22 mouse cellular contexts compared by ENCODE assay signal in genomic region chr12:77546165-77546564, GRCm38 (mm10).
A peak's percentile ranks its signal among the peaks of the same experiment; 100 is the strongest.
DNase-seq lines count a peak whose midpoint lies in the region; ATAC-seq and TF ChIP-seq lines count a peak whose summit lies in the region.
"Had no signal": no experiment of that assay in that cellular context is flagged by ENCODE, and none has a peak within 500 bp of the region (broad histone marks: within the 10 kb centered on the region; RNA-seq: fewer than 3 reads in every experiment).

No protein-coding gene starts in this region.

- no peaks in the 10 kb centered on the region for H3K4me1 ChIP-seq in forebrain, postnatal 0 days (ENCODE audit: insufficient read depth)
- H3K4me1 ChIP-seq in forebrain, embryonic 16.5 days (replicated peaks; ENCODE audit: control insufficient read depth, insufficient read depth, low read length): no peaks in the 10 kb centered on the region
- H3K4me1 ChIP-seq in hindbrain, embryonic 16.5 days (ENCODE audit: control insufficient read depth, insufficient read depth, low read depth, low read length): no peaks in the 10 kb centered on the region
- H3K4me1 ChIP-seq in hindbrain, embryonic 14.5 days (replicated peaks; ENCODE audit: control insufficient read depth, insufficient read depth, low read length): no peaks in the 10 kb centered on the region
- H3K4me1 ChIP-seq: embryonic facial prominence, embryonic 10.5 days; forebrain, embryonic 13.5 days; heart, embryonic 15.5 days had no signal

- H3K9me3 ChIP-seq in forebrain, postnatal 0 days (ENCODE audit: low read length): no peaks in the 10 kb centered on the region
- no peaks in the 10 kb centered on the region for H3K9me3 ChIP-seq in forebrain, embryonic 16.5 days (ENCODE audit: control insufficient read depth, low read length)
- no peaks in the 10 kb centered on the region for H3K9me3 ChIP-seq in hindbrain, embryonic 16.5 days (ENCODE audit: control insufficient read depth, low read length)
- no peaks in the 10 kb centered on the region for H3K9me3 ChIP-seq in hindbrain, embryonic 14.5 days (ENCODE audit: control insufficient read depth, low read length)
- H3K9me3 ChIP-seq: embryonic facial prominence, embryonic 10.5 days; forebrain, embryonic 13.5 days; G1E; heart, embryonic 15.5 days had no signal

- WGBS in forebrain, postnatal 0 days: 45% methylated on average over 2 of the region's 2 CpGs
- WGBS in forebrain, embryonic 16.5 days: 51% methylated on average over 2 of the region's 2 CpGs
- WGBS in hindbrain, embryonic 16.5 days: 39% methylated on average over 2 of the region's 2 CpGs
- WGBS in hindbrain, embryonic 14.5 days: 51% methylated on average over 2 of the region's 2 CpGs

- H3K9ac ChIP-seq in forebrain, postnatal 0 days: no peak overlapping the region
- no peak overlapping the region for H3K9ac ChIP-seq in forebrain, embryonic 16.5 days (replicated peaks; ENCODE audit: low read depth, low read length)
- no peak overlapping the region for H3K9ac ChIP-seq in hindbrain, embryonic 16.5 days (ENCODE audit: low read depth, low read length)
- H3K9ac ChIP-seq in hindbrain, embryonic 14.5 days: no peak overlapping the region
- H3K9ac ChIP-seq: forebrain, embryonic 13.5 days; heart, embryonic 15.5 days had no signal

- H3K4me3 ChIP-seq in forebrain, postnatal 0 days (ENCODE audit: low read depth, low read length): no peak overlapping the region
- H3K4me3 ChIP-seq in forebrain, embryonic 16.5 days (replicated peaks; ENCODE audit: low read length): no peak overlapping the region
- H3K4me3 ChIP-seq in hindbrain, embryonic 16.5 days (ENCODE audit: low read length): no peak overlapping the region
- no peak overlapping the region for H3K4me3 ChIP-seq in hindbrain, embryonic 14.5 days (replicated peaks; ENCODE audit: low read length)
- H3K4me3 ChIP-seq: embryonic facial prominence, embryonic 10.5 days; forebrain, embryonic 13.5 days; heart, embryonic 15.5 days had no signal

- no peaks in the 10 kb centered on the region for H3K36me3 ChIP-seq in forebrain, postnatal 0 days (ENCODE audit: insufficient read depth)
- H3K36me3 ChIP-seq in forebrain, embryonic 16.5 days (ENCODE audit: control insufficient read depth, insufficient read depth): no peaks in the 10 kb centered on the region
- no peaks in the 10 kb centered on the region for H3K36me3 ChIP-seq in hindbrain, embryonic 16.5 days (ENCODE audit: control insufficient read depth, insufficient read depth, low read length)
- no peaks in the 10 kb centered on the region for H3K36me3 ChIP-seq in hindbrain, embryonic 14.5 days (replicated peaks; ENCODE audit: control insufficient read depth, insufficient read depth)
- H3K36me3 ChIP-seq: embryonic facial prominence, embryonic 10.5 days; G1E; heart, embryonic 15.5 days had no signal

- peak; percentile 4 for DNase-seq in cerebellum, adult 11-12 months
- DNase-seq in cerebellum, postnatal 36 days: no peak
- DNase-seq in forebrain, postnatal 0 days: no peak
- DNase-seq in hindbrain, embryonic 14.5 days (ENCODE audit: low spot score): no peak
- peak; percentile 36 for DNase-seq in right cerebral cortex, postnatal 10 days (ENCODE audit: low spot score in 2 of 2)
- DNase-seq in right cerebral cortex, adult 2 months (ENCODE audit: low spot score in 2 of 2): no peak
- DNase-seq: adrenal gland, adult 8-10 months; adrenal gland, postnatal 36 days; B cell, adult 2 months; cerebellum, adult 9-11 months; gastrocnemius, postnatal 36 days; heart, adult 18-20 months; heart, postnatal 14 days; kidney, adult 11 months had no signal

- peak; percentile 12; the same call in 1 of the 2 replicates for ATAC-seq in forebrain, postnatal 0 days
- no peak for ATAC-seq in forebrain, embryonic 16.5 days
- ATAC-seq in hindbrain, embryonic 16.5 days: peak; percentile 75
- no peak for ATAC-seq in hindbrain, embryonic 14.5 days (ENCODE audit: low FRiP score)
- ATAC-seq: CD4-positive, CD25-positive, alpha-beta regulatory T cell, adult 4 months; forebrain, embryonic 13.5 days had no signal

- no peak overlapping the region for H3K27ac ChIP-seq in forebrain, postnatal 0 days (ENCODE audit: low read depth, low read length)
- H3K27ac ChIP-seq in forebrain, embryonic 16.5 days (ENCODE audit: low read length): no peak overlapping the region
- H3K27ac ChIP-seq in hindbrain, embryonic 16.5 days (ENCODE audit: low read depth, low read length): no peak overlapping the region
- no peak overlapping the region for H3K27ac ChIP-seq in hindbrain, embryonic 14.5 days
- H3K27ac ChIP-seq: embryonic facial prominence, embryonic 10.5 days; forebrain, embryonic 13.5 days; heart, embryonic 15.5 days had no signal

- no peak for TF ChIP-seq CTCF in forebrain, postnatal 0 days (IDR thresholded peaks at IDR 0.05; ENCODE audit: low read depth)

- H3K27me3 ChIP-seq in forebrain, postnatal 0 days (ENCODE audit: insufficient read depth, low read length): no peaks in the 10 kb centered on the region
- H3K27me3 ChIP-seq in forebrain, embryonic 16.5 days (replicated peaks; ENCODE audit: control insufficient read depth, insufficient read depth, low read length): no peaks in the 10 kb centered on the region
- no peaks in the 10 kb centered on the region for H3K27me3 ChIP-seq in hindbrain, embryonic 16.5 days (replicated peaks; ENCODE audit: control insufficient read depth, insufficient read depth, low read length)
- no peaks in the 10 kb centered on the region for H3K27me3 ChIP-seq in hindbrain, embryonic 14.5 days (ENCODE audit: control insufficient read depth, insufficient read depth, low read length)
- H3K27me3 ChIP-seq: forebrain, embryonic 13.5 days; heart, embryonic 15.5 days had no signal

- no peak overlapping the region for H3K4me2 ChIP-seq in forebrain, postnatal 0 days (ENCODE audit: low read depth)
- no peak overlapping the region for H3K4me2 ChIP-seq in forebrain, embryonic 16.5 days (ENCODE audit: low read length)
- H3K4me2 ChIP-seq in hindbrain, embryonic 16.5 days (ENCODE audit: low read length): no peak overlapping the region
- H3K4me2 ChIP-seq in hindbrain, embryonic 14.5 days (replicated peaks): no peak overlapping the region
- H3K4me2 ChIP-seq: forebrain, embryonic 13.5 days; heart, embryonic 11.5 days; heart, embryonic 15.5 days had no signal

Comparison
In these comparisons a context has a peak if more than half of its experiments do, and no peak if none do; other contexts are left out.
1. DNase-seq: peak in cerebellum, adult 11-12 months (single experiment) and right cerebral cortex, postnatal 10 days (2 of 2); none in cerebellum, postnatal 36 days (0 of 2), forebrain, postnatal 0 days (single experiment), hindbrain, embryonic 14.5 days (single experiment) and right cerebral cortex, adult 2 months (0 of 2).
2. ATAC-seq: peak in forebrain, postnatal 0 days (single experiment) and hindbrain, embryonic 16.5 days (single experiment); none in forebrain, embryonic 16.5 days (single experiment) and hindbrain, embryonic 14.5 days (single experiment).